Mouse (Mus musculus) layer of hippocampus, postnatal 25 days (tissue): Measurements from ENCODE around the gene Sf1. TPM values are rescaled to one million over a fixed set of nuclear protein-coding genes. Genes with fewer than 3 reads are reported as not detected.
A peak's percentile ranks its signal among the peaks of the same experiment; 100 is the strongest.

Experiments
- DNase-seq, 2 experiments: peaks; one replicate each; pipeline ENCODE4 v3.0.0; 2022; ENCODE audit warnings: mixed read lengths in 2 of 2, low spot score in 1 of 2; ENCODE audit errors: extremely low spot score in 1 of 2
- microRNA-seq, 2 experiments: library from miRNA; unstranded; fragments of <30 nt; microRNA quantifications; one replicate each; pipeline ENCODE4 v1.2.0; 2021
- total RNA-seq, 2 experiments: library from RNA; stranded (reverse); gene quantifications; 2 replicates each; pipeline ENCODE4 v1.2.3; 2021

Sf1 gene
- total RNA-seq, 2 experiments from 2014 or later: 180 to 215 TPM

GRCm38 (mm10) chr19:6416894-6417761 lies 53.6 kb downstream of the Sf1 start:
- DNase-seq: no peak

- DNase-seq: peak; percentile 97
Measured at GRCm38 (mm10) chr19:6418233-6418879, 54.9 kb downstream of the Sf1 start, which contains the start of gene Nrxn2. Gene Nrxn2 (plus strand): TSS chr19:6418731.

GRCm38 (mm10) chr19:6418984-6419692 lies 55.6 kb downstream of the Sf1 start:
- DNase-seq: no peak

GRCm38 (mm10) chr19:6419805-6420310 lies 56.4 kb downstream of the Sf1 start:
- DNase-seq: no peak

- DNase-seq: no peak
Measured at GRCm38 (mm10) chr19:6420481-6421210, 57.2 kb downstream of the Sf1 start.

- no peak for DNase-seq
Measured at GRCm38 (mm10) chr19:6421211-6421590, 57.7 kb downstream of the Sf1 start.

GRCm38 (mm10) chr19:6422014-6422413 lies 58.5 kb downstream of the Sf1 start:
- DNase-seq: no peak

GRCm38 (mm10) chr19:6423241-6423640 lies 59.8 kb downstream of the Sf1 start:
- DNase-seq: no peak

- DNase-seq: no peak
Measured at GRCm38 (mm10) chr19:6424137-6424881, 60.8 kb downstream of the Sf1 start.

- no peak for DNase-seq
Measured at GRCm38 (mm10) chr19:6425595-6425994, 62.1 kb downstream of the Sf1 start.

- no peak for DNase-seq
Measured at GRCm38 (mm10) chr19:6426703-6427500, 63.4 kb downstream of the Sf1 start.

Small RNA genes within 50 kb of the gene (microRNA-seq; reads per million reads assigned to microRNA genes)
- gene Mir6989: 4.8 to 5.2 reads per million in 2 experiments

Other genes starting within 250 kb of the Sf1 start
- gene Sac3d1, start 245.0 kb upstream of the Sf1 start, total RNA-seq: 10 to 100 TPM; 15.5 to 17.9 TPM
- 10 to 100 TPM; 36.7 to 40.7 TPM for gene Snx15, start 235.4 kb upstream of the Sf1 start, total RNA-seq
- under 1 TPM; 0.45 to 0.69 TPM for gene Batf2, start 222.7 kb upstream of the Sf1 start, total RNA-seq
- gene Arl2, start 222.1 kb upstream of the Sf1 start, total RNA-seq: 10 to 100 TPM; 75.5 to 76.1 TPM
- gene Majin, start 179.3 kb upstream of the Sf1 start, total RNA-seq: not detected
- not detected for gene Gpha2, start 137.3 kb upstream of the Sf1 start, total RNA-seq
- 100 to 1,000 TPM; 137 to 146 TPM for gene Ppp2r5b, start 127.8 kb upstream of the Sf1 start, total RNA-seq
- gene Atg2a, start 122.0 kb upstream of the Sf1 start, total RNA-seq: 10 to 100 TPM; 31.1 to 38.3 TPM
- gene Ehd1, start 87.0 kb upstream of the Sf1 start, total RNA-seq: 10 to 100 TPM; 84.9 to 88.6 TPM
- 1 to 10 TPM; 3.9 to 4.6 TPM for gene Cdc42bpg, start 57.2 kb upstream of the Sf1 start, total RNA-seq
- 10 to 100 TPM; 63.3 to 64.8 TPM for gene Men1, start 28.7 kb upstream of the Sf1 start, total RNA-seq
- gene Map4k2, start 22.6 kb upstream of the Sf1 start, total RNA-seq: 10 to 100 TPM; 66.3 to 78.4 TPM
- 10 to 100 TPM; 26.6 to 32.3 TPM for gene Pygm, start 20.7 kb downstream of the Sf1 start, total RNA-seq
- 10 to 100 TPM; 29.3 to 29.8 TPM for gene Rasgrp2, start 35.6 kb downstream of the Sf1 start, total RNA-seq
- 100 to 1,000 TPM; 404 to 465 TPM for gene Nrxn2, start 55.0 kb downstream of the Sf1 start, total RNA-seq
- gene Slc22a12, start 179.3 kb downstream of the Sf1 start, total RNA-seq: 1 to 10 TPM in 1 of 2 experiments, under 1 TPM in 1; 0.47 to 1.2 TPM